Mouse (Mus musculus) forebrain, embryonic 14.5 days (tissue): ENCODE results near the gene Exoc1. TPM values are rescaled to one million over a fixed set of nuclear protein-coding genes. Genes with fewer than 3 reads are reported as not detected.

Experiments
- ATAC-seq: fragments of 200-750 bp; cut with Nextera tagmentation; 2 replicates; pipeline ENCODE4 v1.8.0; 2017; ENCODE audit warnings: mild to moderate bottlenecking, moderate library complexity
- DNase-seq: peaks from one replicate; pipeline ENCODE4 v3.0.0-alpha.2; 2015; ENCODE audit warnings: low spot score
- H3K27ac ChIP-seq: fragments of 300-500 bp; sonication (generic); 2 replicates; pipeline ENCODE4 v1.5.1; 2014; ENCODE audit warnings: low read depth, mild to moderate bottlenecking, control low read depth, low read length, moderate library complexity
- H3K27me3 ChIP-seq: fragments of 300-500 bp; sonication (generic); replicated peaks from 2 replicates; pipeline ENCODE4 v1.6.1; 2014; ENCODE audit warnings: low read length, control low read depth, mixed read lengths; ENCODE audit not compliant: control insufficient read depth, insufficient read depth
- H3K36me3 ChIP-seq: fragments of 300-500 bp; sonication (generic); 2 replicates; pipeline ENCODE4 v1.6.1; 2014; ENCODE audit warnings: low read length, control low read depth; ENCODE audit not compliant: control insufficient read depth, insufficient read depth
- H3K4me1 ChIP-seq: fragments of 300-500 bp; sonication (generic); 2 replicates; pipeline ENCODE4 v1.6.1; 2014; ENCODE audit warnings: antibody characterized with exemption, low read length, control low read depth; ENCODE audit not compliant: control insufficient read depth, insufficient read depth
- H3K4me2 ChIP-seq: fragments of 300-500 bp; sonication (generic); 2 replicates; pipeline ENCODE4 v1.6.1; 2014; ENCODE audit warnings: mild to moderate bottlenecking, control low read depth, low read length
- H3K4me3 ChIP-seq: fragments of 300-500 bp; sonication (generic); 2 replicates; pipeline ENCODE4 v1.5.1; 2014; ENCODE audit warnings: low read depth, low read length, control low read depth
- H3K9ac ChIP-seq: fragments of 300-500 bp; sonication (generic); 2 replicates; pipeline ENCODE4 v1.6.1; 2014; ENCODE audit warnings: mild to moderate bottlenecking, low read length, control low read depth, moderate library complexity
- H3K9me3 ChIP-seq: fragments of 300-500 bp; sonication (generic); replicated peaks from 2 replicates; pipeline ENCODE4 v1.6.1; 2016; ENCODE audit warnings: low read length, control low read depth, mixed read lengths; ENCODE audit not compliant: control insufficient read depth
- WGBS: fragments of 180-500 bp; shearing (Covaris S2); extraction: QIAGEN DNeasy Blood & Tissue Kit; methylation state at CpG from one replicate; pipeline ENCODE4 v1.1.7; 2014; 5-methylcytosine and 5-hydroxymethylcytosine counted together
- polyA plus RNA-seq: library from polyadenylated mRNA; unstranded; fragments of >200 nt; fragmentation: Nextera tagmentation; extraction: Ambion mirVana; gene quantifications from 2 replicates; pipeline ENCODE4 v1.2.1, GENCODE M21; 2014

Exoc1 gene
- polyA plus RNA-seq, 1 experiment from 2014 or later = 53.6 TPM

- Histone ChIP-seq H3K4me3 (no peak overlapping the region), H3K4me1 (peaks cover 3% of the 10 kb centered on the region), H3K9me3 (no peaks in the 10 kb centered on the region), H3K27me3 (no peaks in the 10 kb centered on the region), H3K9ac (no peak overlapping the region), H3K36me3 (no peaks in the 10 kb centered on the region), H3K4me2 (no peak overlapping the region), H3K27ac (no peak overlapping the region)
- no peak for ATAC-seq
- no peak for DNase-seq
- WGBS = 82% methylated on average over 2 of the region's 2 CpGs
Measured at GRCm38 (mm10) chr5:76585378-76585777, 56.3 kb downstream of the Exoc1 start.

DNA sequence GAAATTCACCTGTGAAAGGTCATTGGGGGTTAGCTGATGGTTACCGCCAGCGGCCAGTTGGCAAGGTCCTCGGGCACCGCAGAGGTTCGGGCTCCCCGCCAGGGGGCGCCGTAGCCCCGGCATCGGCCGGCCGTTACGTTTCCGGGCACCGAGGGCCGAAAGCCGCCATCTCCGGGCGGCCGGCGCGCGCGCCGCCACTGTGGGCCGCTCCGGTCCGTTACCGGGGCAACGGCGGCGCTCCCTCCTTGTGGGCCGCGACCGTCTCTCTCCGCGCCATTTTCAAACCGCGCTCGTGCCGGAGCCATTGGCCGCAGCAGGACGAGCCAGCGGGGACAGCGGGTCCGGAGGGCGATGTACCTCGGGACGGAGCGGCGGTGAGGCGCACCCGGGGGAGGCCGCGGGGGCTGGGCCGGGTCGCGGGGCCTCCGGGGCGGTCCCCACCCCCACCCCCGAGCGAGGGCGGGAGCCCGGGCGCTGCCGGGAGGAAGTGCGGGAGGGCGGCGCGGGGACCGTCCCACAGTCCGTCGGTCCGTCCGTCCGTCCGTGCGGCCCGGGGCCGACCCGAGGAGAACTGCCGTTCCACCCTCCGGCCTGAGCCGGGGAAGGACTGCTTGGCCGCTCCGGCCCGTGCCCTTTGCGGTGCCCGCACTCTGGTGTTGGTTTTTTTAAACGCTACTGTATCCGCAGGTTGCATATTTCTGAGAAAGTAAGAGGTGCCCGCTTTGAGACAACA is 59.6 kb downstream of the Exoc1 start, which contains the start of gene Cep135:
Cep135 (plus strand) TSS at position 148 of the 733 bp plus-strand sequence.
- peak; percentile 98 for ATAC-seq
- Histone ChIP-seq H3K9ac (peak within 1 kb of the TSS; percentile 77), H3K4me3 (peak within 1 kb of the TSS; percentile 82), H3K36me3 (peaks cover 18% of the 10 kb centered on the region), H3K27ac (peak within 1 kb of the TSS; percentile 53; the same call in 1 of the 2 replicates), H3K9me3 (no peaks in the 10 kb centered on the region), H3K4me1 (peaks cover 3% of the 10 kb centered on the region), H3K4me2 (peak within 1 kb of the TSS; percentile 63), H3K27me3 (no peaks in the 10 kb centered on the region)
- WGBS = under 1% methylated on average over 90 of the region's 92 CpGs
- DNase-seq = peak; percentile 92

DNA sequence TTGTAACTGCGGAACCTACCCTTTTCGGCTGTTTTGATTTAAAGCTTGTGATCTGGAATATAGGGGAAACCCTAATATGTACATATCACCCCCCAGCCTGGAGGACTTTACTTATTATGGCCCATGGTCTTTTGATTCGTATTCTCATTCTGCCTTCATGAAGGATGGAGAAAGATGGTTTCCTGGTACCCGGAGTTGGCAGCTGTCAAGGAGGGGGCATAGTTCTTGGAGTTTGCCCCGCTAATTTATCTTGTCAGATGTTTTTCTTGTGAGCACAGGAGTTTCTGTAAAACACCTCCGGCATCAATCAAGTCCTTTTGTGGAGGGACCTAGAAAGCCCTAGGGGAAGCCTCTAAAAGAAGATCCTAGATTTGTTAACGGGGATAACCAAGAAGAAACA is 60.2 kb downstream of the Exoc1 start:
- no peak; the same call in 1 of the 2 replicates for ATAC-seq
- Histone ChIP-seq H3K4me1 (peaks cover 3% of the 10 kb centered on the region), H3K4me3 (peak overlapping the region; percentile 82), H3K27me3 (no peaks in the 10 kb centered on the region), H3K36me3 (peaks cover 23% of the 10 kb centered on the region), H3K4me2 (peak overlapping the region; percentile 63), H3K27ac (no peak overlapping the region), H3K9me3 (no peaks in the 10 kb centered on the region), H3K9ac (peak overlapping the region; percentile 77)
- peak; percentile 15 for DNase-seq
- 3% methylated on average over 7 of the region's 7 CpGs for WGBS

- Histone ChIP-seq H3K27ac (no peak overlapping the region), H3K9ac (no peak overlapping the region), H3K4me2 (peak overlapping the region; percentile 63), H3K9me3 (no peaks in the 10 kb centered on the region), H3K36me3 (peaks cover 30% of the 10 kb centered on the region), H3K4me3 (0 out of 2 replicates have a peak overlapping the region, but pooled peaks have one; percentile 82), H3K4me1 (peaks cover 3% of the 10 kb centered on the region), H3K27me3 (no peaks in the 10 kb centered on the region)
- DNase-seq = no peak
- WGBS = 85% methylated on average over 2 of the region's 2 CpGs
- no peak for ATAC-seq
Measured at GRCm38 (mm10) chr5:76590009-76590408, 60.9 kb downstream of the Exoc1 start.

- no peaks in the 10 kb centered on the region for H3K27me3 ChIP-seq
- DNase-seq (no peak), ATAC-seq (no peak)
- no peak overlapping the region for H3K4me2 ChIP-seq
- H3K4me3 ChIP-seq = no peak overlapping the region
- peaks cover 47% of the 10 kb centered on the region for H3K36me3 ChIP-seq
- H3K9me3 ChIP-seq = no peaks in the 10 kb centered on the region
- WGBS = 59% methylated on average over 9 of the region's 9 CpGs
- peaks cover 3% of the 10 kb centered on the region for H3K4me1 ChIP-seq
- H3K27ac ChIP-seq = no peak overlapping the region
- no peak overlapping the region for H3K9ac ChIP-seq
Measured at GRCm38 (mm10) chr5:76591885-76592284, 62.8 kb downstream of the Exoc1 start.

DNA sequence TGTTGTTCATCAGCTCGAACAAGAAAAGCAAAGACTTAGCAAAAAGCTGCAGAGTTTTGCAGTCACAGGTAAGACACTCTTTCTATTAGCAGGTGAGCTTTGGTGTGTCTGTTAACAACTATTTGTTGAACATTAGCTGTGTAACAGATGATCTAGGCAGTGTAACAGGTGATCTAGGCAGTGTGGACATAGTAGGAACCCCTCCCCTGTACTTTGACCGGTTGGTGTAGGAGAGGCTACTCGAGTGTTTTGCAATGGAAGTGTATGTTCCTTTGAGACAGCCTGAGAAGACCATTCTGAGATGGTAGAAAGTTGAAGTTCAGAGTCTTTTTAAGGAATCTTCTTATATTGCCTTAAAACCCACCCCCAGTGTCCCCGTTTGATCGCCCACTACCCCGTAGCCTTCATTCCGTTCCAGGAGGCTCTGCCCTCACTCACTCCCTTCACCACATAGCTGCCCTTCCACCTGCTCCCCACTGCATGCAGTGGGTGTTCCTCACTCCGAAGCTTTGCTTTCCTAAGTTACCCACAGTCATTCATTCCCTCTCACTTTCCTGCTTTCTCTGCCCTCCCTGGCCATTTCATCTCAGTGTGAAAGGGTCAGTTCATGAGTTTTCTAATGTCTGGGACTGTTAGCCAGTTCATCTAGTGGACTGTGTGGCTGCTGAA is 80.7 kb downstream of the Exoc1 start:
- Histone ChIP-seq H3K9me3 (no peaks in the 10 kb centered on the region), H3K27me3 (no peaks in the 10 kb centered on the region), H3K4me1 (no peaks in the 10 kb centered on the region), H3K27ac (no peak overlapping the region), H3K9ac (no peak overlapping the region), H3K4me3 (no peak overlapping the region), H3K4me2 (no peak overlapping the region), H3K36me3 (peaks cover 57% of the 10 kb centered on the region)
- no peak for ATAC-seq
- DNase-seq = no peak
- WGBS = 93% methylated on average over 8 of the region's 8 CpGs

- Histone ChIP-seq H3K36me3 (peaks cover 64% of the 10 kb centered on the region), H3K4me3 (no peak overlapping the region), H3K4me1 (no peaks in the 10 kb centered on the region), H3K9me3 (no peaks in the 10 kb centered on the region), H3K4me2 (no peak overlapping the region), H3K27me3 (no peaks in the 10 kb centered on the region), H3K27ac (no peak overlapping the region), H3K9ac (no peak overlapping the region)
- 87% methylated on average over 6 of the region's 6 CpGs for WGBS
- DNase-seq (no peak), ATAC-seq (no peak)
Measured at GRCm38 (mm10) chr5:76612867-76613499, 83.9 kb downstream of the Exoc1 start.

GRCm38 (mm10) chr5:76615276-76615675 is 86.2 kb downstream of the Exoc1 start:
- Histone ChIP-seq H3K4me2 (no peak overlapping the region), H3K9ac (no peak overlapping the region), H3K4me3 (no peak overlapping the region), H3K36me3 (peaks cover 75% of the 10 kb centered on the region), H3K27me3 (no peaks in the 10 kb centered on the region), H3K9me3 (no peaks in the 10 kb centered on the region), H3K4me1 (no peaks in the 10 kb centered on the region), H3K27ac (no peak overlapping the region)
- DNase-seq (no peak), ATAC-seq (no peak)
- WGBS = 90% methylated on average over 8 of the region's 8 CpGs
